Mouse (Mus musculus): ENCODE results near the gene Hoga1.

DNA sequence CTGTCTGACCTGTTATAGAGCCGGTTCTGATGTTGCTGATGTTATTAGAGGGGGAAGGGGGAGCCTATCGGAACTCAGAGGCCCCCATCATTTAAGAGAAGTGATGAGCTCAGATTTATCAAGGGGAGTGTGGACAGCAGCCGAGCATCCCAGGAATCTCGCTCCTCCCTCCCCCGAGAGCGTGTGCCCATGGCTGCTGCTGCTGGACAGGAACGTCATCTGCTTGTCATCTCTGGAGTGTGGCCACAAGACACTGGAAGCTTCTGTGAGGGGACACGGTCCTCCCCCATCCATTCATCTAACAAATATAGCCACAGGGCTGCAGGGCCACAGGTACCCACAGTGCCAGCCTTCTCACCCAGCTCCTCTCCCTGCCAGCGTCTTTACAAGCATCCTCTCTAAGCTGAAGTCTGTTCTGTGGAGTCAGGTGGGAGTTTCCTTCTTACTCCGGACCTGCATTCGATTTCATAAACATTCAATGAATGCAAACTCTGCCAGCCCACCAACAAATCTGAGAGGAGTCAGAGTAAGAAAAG is 8.2 kb upstream of the Hoga1 start:
- no peak for TF ChIP-seq CTCF (IDR thresholded peaks at IDR 0.05; ENCODE audit: low read depth, low read length)
- no peak for TF ChIP-seq GATA1 (IDR thresholded peaks at IDR 0.05; ENCODE audit: borderline replicate concordance, low read length)

All from G1E (cell line).